ENCODE assay signal across 8 mouse cellular contexts in genomic region chr2:152012222-152012621, GRCm38 (mm10). TPM values are rescaled to one million over a fixed set of nuclear protein-coding genes. Genes with fewer than 3 reads are reported as not detected.
DNase-seq lines count a peak whose midpoint lies in the region; ATAC-seq and TF ChIP-seq lines count a peak whose summit lies in the region.

No protein-coding gene starts in this region.

- no peaks in the 10 kb centered on the region for H3K36me3 ChIP-seq in stomach, embryonic 14.5 days (ENCODE audit: control insufficient read depth, insufficient read depth, low read length)

- peaks cover 4% of the 10 kb centered on the region; the same call in 1 of the 2 replicates for H3K4me1 ChIP-seq in lung, adult 2 months (ENCODE audit: control insufficient read depth, insufficient read depth, low read length)
- H3K4me1 ChIP-seq in stomach, embryonic 14.5 days (ENCODE audit: control insufficient read depth, insufficient read depth, low read length): no peaks in the 10 kb centered on the region

- TF ChIP-seq CTCF in lung, adult 2 months (IDR thresholded peaks at IDR 0.05; ENCODE audit: insufficient read depth, low read length): no peak

- H3K27ac ChIP-seq in stomach, embryonic 14.5 days (ENCODE audit: low read length): no peak overlapping the region; the same call in 1 of the 2 replicates

- TF ChIP-seq POLR2A in lung, adult 2 months (IDR thresholded peaks at IDR 0.05; ENCODE audit: borderline replicate concordance, extremely low read depth, low read depth, low read length): no peak

- WGBS in lung, adult 2 months: 49% methylated on average over 4 of the region's 4 CpGs
- WGBS in stomach, embryonic 14.5 days: 69% methylated on average over 4 of the region's 4 CpGs

- DNase-seq in adrenal gland, adult (ENCODE audit: inconsistent age in 2 of 2, low spot score in 1 of 2): peak; percentile 42 to 63
- no peak for DNase-seq in adrenal gland, postnatal 4 days (ENCODE audit: low spot score in 2 of 2)
- DNase-seq in lung, adult 18-20 months: peak; percentile 45 to 51
- DNase-seq in lung, adult 2 months: no peak
- peak; percentile 62 for DNase-seq in kidney, postnatal 10 days
- no peak for DNase-seq in urinary bladder, postnatal 10 days (ENCODE audit: low spot score)
- DNase-seq in spleen, postnatal 4 days (ENCODE audit: low spot score in 2 of 2): no peak

- H3K4me3 ChIP-seq in lung, adult 2 months (replicated peaks; ENCODE audit: extremely low read depth, low read depth, low read length): no peak overlapping the region
- H3K4me3 ChIP-seq in stomach, embryonic 14.5 days (ENCODE audit: low read depth, low read length): no peak overlapping the region

- peak; percentile 66 for ATAC-seq in stomach, embryonic 14.5 days (ENCODE audit: insufficient number of reproducible peaks, insufficient read depth, low FRiP score, low read depth)

- no peaks in the 10 kb centered on the region for H3K9me3 ChIP-seq in stomach, embryonic 14.5 days (ENCODE audit: control insufficient read depth, low read depth, low read length)

- no peak overlapping the region for H3K9ac ChIP-seq in stomach, embryonic 14.5 days (replicated peaks; ENCODE audit: low read depth, low read length)

- no peaks in the 10 kb centered on the region for H3K27me3 ChIP-seq in stomach, embryonic 14.5 days (ENCODE audit: control insufficient read depth, insufficient read depth, low read length)

- H3K4me2 ChIP-seq in stomach, embryonic 14.5 days (replicated peaks; ENCODE audit: low read depth, low read length): no peak overlapping the region

RNA-seq across cellular contexts. Expression of gene Slc52a3, which starts 15.9 kb away (rescaled TPM):
- 1 to 10 TPM; 2.4 to 6.2 TPM for total RNA-seq in adrenal gland, postnatal 4 days (2021)
- 34.5 and 40.5 TPM in 2 replicates for polyA plus RNA-seq in lung, adult 2 months (2012; rRNA removed)
- polyA plus RNA-seq in stomach, embryonic 14.5 days (2014; fragmentation: Nextera tagmentation; extraction: Ambion mirVana): 2.9 and 3.6 TPM in 2 replicates

RNA-seq across cellular contexts. Expression of gene Fam110a, which starts 32.2 kb away (rescaled TPM):
- total RNA-seq in adrenal gland, postnatal 4 days (2021): 10 to 100 TPM; 13.1 to 13.4 TPM
- 41.1 and 42.1 TPM in 2 replicates for polyA plus RNA-seq in lung, adult 2 months (2012; rRNA removed)
- polyA plus RNA-seq in stomach, embryonic 14.5 days (2014; fragmentation: Nextera tagmentation; extraction: Ambion mirVana): 27.4 and 28.6 TPM in 2 replicates

Comparison
In these comparisons a context has a peak if more than half of its experiments do, and no peak if none do; other contexts are left out.
1. DNase-seq: peak in adrenal gland, adult (2 of 2), lung, adult 18-20 months (2 of 2) and kidney, postnatal 10 days (single experiment); none in adrenal gland, postnatal 4 days (0 of 2), lung, adult 2 months (single experiment), urinary bladder, postnatal 10 days (single experiment) and spleen, postnatal 4 days (0 of 2).